Mouse (Mus musculus): ENCODE measurements at regions not wholly inside any gene's neighbourhood (a gene's known extent, or its start where the extent isn't known, plus 50 kb on each side); places are given as distances from the start of the nearest gene placed in this dataset.

DNA sequence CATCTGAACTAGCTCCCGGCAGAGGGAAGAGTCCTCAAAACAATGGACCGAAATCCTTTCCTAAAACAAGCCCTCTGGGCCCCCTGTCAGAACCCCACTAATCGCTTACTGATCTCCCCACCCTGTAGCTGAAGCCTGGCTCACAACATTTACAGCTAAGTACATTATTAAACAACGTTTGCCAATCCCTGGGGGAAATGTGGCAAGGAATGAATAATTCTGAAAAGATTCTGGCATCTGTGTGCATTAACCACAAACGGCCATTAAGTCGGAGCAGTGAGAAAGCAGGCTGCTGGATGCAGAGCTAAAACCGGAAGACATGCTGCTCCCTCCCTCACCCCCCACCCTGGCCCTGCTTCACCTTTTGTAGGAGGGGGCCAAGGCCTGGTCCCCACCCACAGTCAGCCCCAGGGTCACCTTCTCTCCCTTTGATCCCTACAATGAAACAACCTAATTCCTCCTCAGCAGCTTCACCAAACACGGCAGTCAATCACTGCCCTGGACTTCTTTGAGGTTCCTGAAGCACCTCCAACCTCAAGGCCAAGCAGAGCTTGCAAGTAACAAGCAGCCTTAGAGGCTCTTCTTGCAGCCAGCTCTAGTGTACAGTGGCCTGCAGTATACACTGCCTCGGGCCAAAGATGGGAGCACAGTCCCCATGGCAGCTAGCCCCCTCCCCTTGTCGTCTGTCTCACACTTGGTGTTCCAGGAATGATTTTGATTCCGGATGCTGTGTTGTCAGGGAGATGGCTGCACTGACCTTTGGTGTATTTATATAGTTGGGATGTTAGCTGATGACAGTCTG, 175.2 kb downstream of the Sh3bp4 start:
- 33% methylated on average over 11 of the region's 11 CpGs for WGBS
- Histone ChIP-seq H3K27ac (ENCODE audit: low read depth, low read length) (no peak overlapping the region; the same call in 1 of the 2 replicates), H3K4me2 (replicated peaks; ENCODE audit: low read depth, low read length) (no peak overlapping the region), H3K9ac (ENCODE audit: low read depth, low read length) (no peak overlapping the region), H3K9me3 (ENCODE audit: control insufficient read depth, low read length) (peaks cover 4% of the 10 kb centered on the region; the same call in 1 of the 2 replicates), H3K4me1 (ENCODE audit: control insufficient read depth, insufficient read depth, low read length) (no peaks in the 10 kb centered on the region), H3K4me3 (ENCODE audit: low read length) (no peak overlapping the region), H3K27me3 (ENCODE audit: control insufficient read depth, insufficient read depth, low read length) (no peaks in the 10 kb centered on the region), H3K36me3 (ENCODE audit: control insufficient read depth, insufficient read depth, low read length) (no peaks in the 10 kb centered on the region)
- ATAC-seq (ENCODE audit: low FRiP score, low TSS enrichment), result no peak

DNA sequence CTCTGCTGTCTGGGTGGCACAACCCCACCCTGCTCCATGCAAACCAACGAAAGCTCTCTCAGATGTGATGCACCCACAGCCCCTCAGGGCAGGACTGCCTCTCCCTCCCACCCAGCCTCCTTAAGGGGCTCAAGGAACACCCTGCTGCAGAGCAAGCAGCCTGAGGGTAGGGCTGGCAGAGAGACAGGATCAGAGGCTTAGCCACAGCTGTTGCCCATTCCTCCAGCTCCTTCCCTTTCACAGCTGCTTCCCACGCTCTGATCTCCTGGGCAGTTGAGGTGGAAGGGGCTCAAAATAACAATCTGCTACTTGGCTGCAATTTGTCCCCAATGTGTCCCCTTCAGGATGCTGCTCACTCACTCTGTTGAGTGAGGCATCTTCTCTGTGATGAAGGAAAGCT, 181.5 kb downstream of the Sh3bp4 start:
- H3K9ac ChIP-seq (ENCODE audit: low read depth, low read length), result no peak overlapping the region
- WGBS, result 24% methylated on average over 2 of the region's 2 CpGs
- no peaks in the 10 kb centered on the region for H3K27me3 ChIP-seq (ENCODE audit: control insufficient read depth, insufficient read depth, low read length)
- peaks cover 4% of the 10 kb centered on the region; the same call in 1 of the 2 replicates for H3K9me3 ChIP-seq (ENCODE audit: control insufficient read depth, low read length)
- no peak overlapping the region for H3K4me2 ChIP-seq (replicated peaks; ENCODE audit: low read depth, low read length)
- ATAC-seq (ENCODE audit: low FRiP score, low TSS enrichment), result no peak
- H3K36me3 ChIP-seq (ENCODE audit: control insufficient read depth, insufficient read depth, low read length), result no peaks in the 10 kb centered on the region
- H3K27ac ChIP-seq (ENCODE audit: low read depth, low read length), result no peak overlapping the region
- H3K4me3 ChIP-seq (ENCODE audit: low read length), result no peak overlapping the region
- H3K4me1 ChIP-seq (ENCODE audit: control insufficient read depth, insufficient read depth, low read length), result no peaks in the 10 kb centered on the region

DNA sequence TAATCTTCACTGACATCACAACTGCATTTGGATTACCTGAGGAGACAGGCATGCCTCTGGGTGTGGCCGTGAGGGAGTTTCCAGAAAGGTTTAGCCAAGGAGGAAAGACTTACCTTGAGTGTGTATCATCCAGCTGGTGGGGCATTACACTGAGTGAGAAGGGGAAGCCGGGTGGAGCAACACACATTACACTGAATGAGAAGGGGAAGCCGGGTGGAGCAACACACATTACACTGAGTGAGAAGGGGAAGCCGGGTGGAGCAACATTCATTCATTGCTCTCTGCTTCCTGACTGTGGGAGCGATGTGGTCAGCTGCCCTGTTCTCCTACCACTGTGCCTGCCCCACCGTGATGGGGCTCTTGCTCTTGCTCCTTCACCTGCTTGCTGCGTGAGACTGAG, 182.3 kb downstream of the Sh3bp4 start:
- Histone ChIP-seq H3K4me1 (ENCODE audit: control insufficient read depth, insufficient read depth, low read length) (no peaks in the 10 kb centered on the region), H3K27ac (ENCODE audit: low read depth, low read length) (no peak overlapping the region), H3K9me3 (ENCODE audit: control insufficient read depth, low read length) (no peaks in the 10 kb centered on the region), H3K27me3 (ENCODE audit: control insufficient read depth, insufficient read depth, low read length) (no peaks in the 10 kb centered on the region), H3K36me3 (ENCODE audit: control insufficient read depth, insufficient read depth, low read length) (no peaks in the 10 kb centered on the region), H3K9ac (ENCODE audit: low read depth, low read length) (no peak overlapping the region), H3K4me3 (ENCODE audit: low read length) (no peak overlapping the region), H3K4me2 (replicated peaks; ENCODE audit: low read depth, low read length) (no peak overlapping the region)
- ATAC-seq (ENCODE audit: low FRiP score, low TSS enrichment), result no peak
- WGBS, result 85% methylated on average over 7 of the region's 7 CpGs

DNA sequence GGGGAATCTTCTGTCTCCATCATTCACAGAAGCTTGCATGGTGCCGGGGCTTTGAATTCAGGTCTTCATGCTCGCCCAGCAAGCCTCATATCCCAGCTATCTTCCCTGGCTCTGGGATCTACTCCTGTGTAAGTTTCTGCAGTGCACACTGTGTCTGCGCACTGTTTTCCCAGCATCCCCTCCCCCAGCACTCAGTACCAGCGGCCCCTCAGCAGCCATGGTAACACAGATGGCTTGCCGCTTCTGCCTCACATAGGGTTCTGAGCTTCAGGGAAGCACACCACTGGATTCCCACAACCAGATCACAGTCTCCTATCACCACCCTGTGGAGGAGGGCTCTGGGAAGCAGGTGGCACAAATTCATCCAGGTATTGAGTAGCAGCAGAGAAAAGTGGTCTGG, 187.7 kb downstream of the Sh3bp4 start:
- Histone ChIP-seq H3K4me2 (replicated peaks; ENCODE audit: low read depth, low read length) (no peak overlapping the region), H3K9ac (ENCODE audit: low read depth, low read length) (no peak overlapping the region), H3K27me3 (ENCODE audit: control insufficient read depth, insufficient read depth, low read length) (no peaks in the 10 kb centered on the region), H3K27ac (ENCODE audit: low read depth, low read length) (no peak overlapping the region), H3K4me3 (ENCODE audit: low read length) (no peak overlapping the region), H3K4me1 (ENCODE audit: control insufficient read depth, insufficient read depth, low read length) (no peaks in the 10 kb centered on the region), H3K9me3 (ENCODE audit: control insufficient read depth, low read length) (no peaks in the 10 kb centered on the region), H3K36me3 (ENCODE audit: control insufficient read depth, insufficient read depth, low read length) (no peaks in the 10 kb centered on the region)
- ATAC-seq (ENCODE audit: low FRiP score, low TSS enrichment), result no peak
- 78% methylated on average over 5 of the region's 5 CpGs for WGBS

DNA sequence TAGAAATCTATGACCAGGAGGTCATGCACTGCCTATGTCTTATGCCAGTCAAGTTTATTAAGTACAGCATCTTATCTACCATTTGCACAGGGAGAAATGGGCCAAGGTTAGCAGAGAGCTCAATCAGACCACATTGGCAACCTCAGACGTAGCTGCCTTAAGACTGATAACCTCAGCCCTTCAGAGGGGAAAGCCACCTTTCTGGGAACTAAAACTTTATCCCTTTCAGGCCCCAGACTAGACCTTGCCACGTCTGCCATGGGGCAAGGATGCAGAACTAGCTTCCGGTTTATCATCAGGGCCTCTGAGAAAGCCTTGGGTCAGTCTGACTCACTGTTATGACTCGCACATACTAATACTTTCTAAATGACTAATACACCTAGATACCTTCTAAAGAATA, 188.8 kb upstream of the Agap1 start:
- WGBS, result 77% methylated on average over 4 of the region's 4 CpGs
- no peak overlapping the region for H3K9ac ChIP-seq (ENCODE audit: low read depth, low read length)
- H3K4me3 ChIP-seq (ENCODE audit: low read length), result no peak overlapping the region
- no peak overlapping the region for H3K27ac ChIP-seq (ENCODE audit: low read depth, low read length)
- no peaks in the 10 kb centered on the region for H3K9me3 ChIP-seq (ENCODE audit: control insufficient read depth, low read length)
- H3K4me1 ChIP-seq (ENCODE audit: control insufficient read depth, insufficient read depth, low read length), result no peaks in the 10 kb centered on the region
- no peak overlapping the region for H3K4me2 ChIP-seq (replicated peaks; ENCODE audit: low read depth, low read length)
- no peaks in the 10 kb centered on the region for H3K36me3 ChIP-seq (ENCODE audit: control insufficient read depth, insufficient read depth, low read length)
- ATAC-seq (ENCODE audit: low FRiP score, low TSS enrichment), result no peak
- H3K27me3 ChIP-seq (ENCODE audit: control insufficient read depth, insufficient read depth, low read length), result no peaks in the 10 kb centered on the region

DNA sequence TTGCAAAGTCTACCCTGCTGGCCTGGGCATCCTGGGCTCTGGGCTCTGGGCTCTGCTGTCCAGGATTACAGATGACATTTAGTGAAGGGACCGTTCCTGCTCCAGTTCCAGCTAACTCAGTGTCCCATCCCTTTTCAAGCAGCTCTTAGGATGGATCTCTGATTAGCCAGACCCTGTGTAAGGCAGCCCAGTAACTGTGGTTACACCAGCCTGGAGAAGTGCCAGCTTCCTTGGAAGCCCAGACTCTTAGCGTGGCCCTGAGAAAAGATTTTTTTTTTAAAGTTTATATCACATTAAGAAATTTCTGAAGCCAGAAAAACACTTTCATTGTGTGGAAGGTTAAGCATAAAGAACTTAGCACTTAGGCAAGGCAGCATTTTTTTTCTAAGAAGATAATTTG, 185.8 kb upstream of the Agap1 start:
- H3K27me3 ChIP-seq (ENCODE audit: control insufficient read depth, insufficient read depth, low read length), result no peaks in the 10 kb centered on the region
- ATAC-seq (ENCODE audit: low FRiP score, low TSS enrichment), result no peak
- 76% methylated on average over 2 of the region's 2 CpGs for WGBS
- no peak overlapping the region for H3K4me2 ChIP-seq (replicated peaks; ENCODE audit: low read depth, low read length)
- no peaks in the 10 kb centered on the region for H3K9me3 ChIP-seq (ENCODE audit: control insufficient read depth, low read length)
- no peaks in the 10 kb centered on the region for H3K4me1 ChIP-seq (ENCODE audit: control insufficient read depth, insufficient read depth, low read length)
- no peak overlapping the region for H3K27ac ChIP-seq (ENCODE audit: low read depth, low read length)
- H3K9ac ChIP-seq (ENCODE audit: low read depth, low read length), result no peak overlapping the region
- no peak overlapping the region for H3K4me3 ChIP-seq (ENCODE audit: low read length)
- H3K36me3 ChIP-seq (ENCODE audit: control insufficient read depth, insufficient read depth, low read length), result no peaks in the 10 kb centered on the region

DNA sequence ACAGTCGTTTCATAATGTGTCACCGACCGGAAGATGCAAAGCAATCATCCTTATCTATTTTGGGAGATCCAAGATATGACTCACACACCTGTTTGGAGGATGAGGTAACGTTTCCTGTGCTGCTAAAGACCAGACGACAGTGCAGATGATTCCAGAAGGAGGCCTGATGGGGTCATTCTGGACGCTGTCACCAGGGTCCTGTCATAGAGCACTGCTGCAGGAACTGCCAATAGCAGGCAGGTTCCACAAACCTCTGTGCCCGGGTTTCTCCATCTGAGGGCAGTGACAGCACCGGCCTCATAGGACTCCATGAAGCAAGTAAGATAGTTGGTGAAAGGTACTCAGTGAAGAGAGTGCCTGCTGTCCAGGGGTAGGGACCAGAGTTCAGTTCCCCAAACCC, 182.9 kb upstream of the Agap1 start:
- ATAC-seq (ENCODE audit: low FRiP score, low TSS enrichment), result no peak
- Histone ChIP-seq H3K27me3 (ENCODE audit: control insufficient read depth, insufficient read depth, low read length) (no peaks in the 10 kb centered on the region), H3K27ac (ENCODE audit: low read depth, low read length) (no peak overlapping the region), H3K4me3 (ENCODE audit: low read length) (no peak overlapping the region), H3K4me2 (replicated peaks; ENCODE audit: low read depth, low read length) (no peak overlapping the region), H3K4me1 (ENCODE audit: control insufficient read depth, insufficient read depth, low read length) (no peaks in the 10 kb centered on the region), H3K9ac (ENCODE audit: low read depth, low read length) (no peak overlapping the region), H3K36me3 (ENCODE audit: control insufficient read depth, insufficient read depth, low read length) (no peaks in the 10 kb centered on the region), H3K9me3 (ENCODE audit: control insufficient read depth, low read length) (no peaks in the 10 kb centered on the region)
- WGBS, result 66% methylated on average over 8 of the region's 8 CpGs

DNA sequence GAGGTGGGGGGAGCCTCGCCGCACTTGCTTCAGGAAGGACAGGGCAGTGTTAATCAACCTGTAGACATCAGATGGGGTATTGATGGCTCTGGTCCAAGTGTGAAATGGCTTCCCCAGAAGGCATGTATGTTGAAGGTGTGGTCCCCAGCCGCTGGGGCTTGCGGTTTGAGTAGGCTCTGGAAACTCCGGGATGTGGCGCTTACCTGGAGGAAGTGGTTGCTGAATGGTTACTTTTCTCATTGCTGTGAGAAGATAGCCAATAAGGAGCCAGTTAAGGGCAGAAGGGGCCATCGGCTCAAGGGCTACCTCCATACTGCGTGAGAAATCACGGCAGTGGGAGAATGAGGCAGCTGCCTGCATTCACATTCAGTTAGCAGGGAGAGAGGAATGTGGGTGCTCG, 181.6 kb upstream of the Agap1 start:
- Histone ChIP-seq H3K9ac (ENCODE audit: low read depth, low read length) (no peak overlapping the region), H3K4me3 (ENCODE audit: low read length) (no peak overlapping the region), H3K36me3 (ENCODE audit: control insufficient read depth, insufficient read depth, low read length) (no peaks in the 10 kb centered on the region), H3K27ac (ENCODE audit: low read depth, low read length) (no peak overlapping the region), H3K27me3 (ENCODE audit: control insufficient read depth, insufficient read depth, low read length) (no peaks in the 10 kb centered on the region), H3K4me1 (ENCODE audit: control insufficient read depth, insufficient read depth, low read length) (no peaks in the 10 kb centered on the region), H3K4me2 (replicated peaks; ENCODE audit: low read depth, low read length) (no peak overlapping the region), H3K9me3 (ENCODE audit: control insufficient read depth, low read length) (no peaks in the 10 kb centered on the region)
- 70% methylated on average over 10 of the region's 10 CpGs for WGBS
- ATAC-seq (ENCODE audit: low FRiP score, low TSS enrichment), result no peak

DNA sequence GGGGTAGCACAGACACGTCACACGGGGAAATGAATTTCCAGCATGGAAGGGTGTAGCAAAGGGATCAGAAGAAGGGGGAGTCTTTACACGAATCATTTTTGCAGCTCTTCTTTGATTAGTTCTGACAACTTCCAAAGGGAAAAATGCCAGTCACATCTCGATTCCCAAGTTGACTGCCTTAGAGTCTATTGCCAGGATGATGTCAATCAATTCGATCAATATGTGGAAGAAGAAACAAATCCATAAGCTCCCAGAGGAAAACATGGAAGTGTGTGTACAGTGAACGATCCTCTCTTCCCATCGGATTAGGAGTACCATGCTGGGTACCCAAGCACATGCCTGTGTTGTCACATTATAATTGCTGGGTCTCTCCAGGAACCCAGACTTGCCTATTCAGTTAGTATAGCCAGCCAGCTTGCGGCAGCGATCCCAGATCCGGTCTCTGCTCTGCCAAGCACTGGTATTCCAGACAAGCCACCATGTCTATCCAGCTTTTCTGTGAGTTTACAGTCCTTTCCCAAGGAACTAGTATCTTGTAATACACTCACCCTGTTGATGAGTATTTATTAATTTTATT, 180.7 kb upstream of the Agap1 start:
- Histone ChIP-seq H3K4me3 (ENCODE audit: low read length) (no peak overlapping the region), H3K9ac (ENCODE audit: low read depth, low read length) (no peak overlapping the region), H3K27ac (ENCODE audit: low read depth, low read length) (no peak overlapping the region), H3K36me3 (ENCODE audit: control insufficient read depth, insufficient read depth, low read length) (no peaks in the 10 kb centered on the region), H3K4me2 (replicated peaks; ENCODE audit: low read depth, low read length) (no peak overlapping the region), H3K9me3 (ENCODE audit: control insufficient read depth, low read length) (no peaks in the 10 kb centered on the region), H3K4me1 (ENCODE audit: control insufficient read depth, insufficient read depth, low read length) (no peaks in the 10 kb centered on the region), H3K27me3 (ENCODE audit: control insufficient read depth, insufficient read depth, low read length) (no peaks in the 10 kb centered on the region)
- WGBS, result 95% methylated on average over 10 of the region's 10 CpGs
- no peak for ATAC-seq (ENCODE audit: low FRiP score, low TSS enrichment)
